Mouse (Mus musculus) thymus, postnatal 10 days (tissue): ENCODE results near the gene Fbxl17.

Experiments used
- DNase-seq, 2 experiments: peaks; one replicate each; pipeline ENCODE4 v3.0.0; 2021; ENCODE audit warnings: low spot score in 2 of 2

Gene Fbxl17

DNA sequence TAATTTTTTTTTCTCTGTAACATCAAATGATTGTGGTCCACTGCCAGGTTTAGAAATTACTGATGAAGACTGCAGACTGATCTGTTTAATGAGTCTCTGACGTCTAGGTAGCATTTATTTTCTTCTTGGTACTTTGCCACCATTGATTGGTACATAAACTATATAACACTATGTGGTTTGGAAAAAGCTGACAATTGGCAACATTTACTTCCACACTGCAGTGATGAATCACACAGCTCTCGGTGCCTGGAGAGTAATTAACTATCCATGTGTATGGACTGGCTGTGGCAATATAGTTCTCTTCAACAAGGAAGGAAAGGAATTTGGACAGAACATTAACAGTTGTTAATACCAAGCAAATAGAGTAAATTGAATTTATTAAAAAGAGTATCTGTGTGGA is 404.3 kb downstream of the Fbxl17 start:
- DNase-seq: no peak

DNA sequence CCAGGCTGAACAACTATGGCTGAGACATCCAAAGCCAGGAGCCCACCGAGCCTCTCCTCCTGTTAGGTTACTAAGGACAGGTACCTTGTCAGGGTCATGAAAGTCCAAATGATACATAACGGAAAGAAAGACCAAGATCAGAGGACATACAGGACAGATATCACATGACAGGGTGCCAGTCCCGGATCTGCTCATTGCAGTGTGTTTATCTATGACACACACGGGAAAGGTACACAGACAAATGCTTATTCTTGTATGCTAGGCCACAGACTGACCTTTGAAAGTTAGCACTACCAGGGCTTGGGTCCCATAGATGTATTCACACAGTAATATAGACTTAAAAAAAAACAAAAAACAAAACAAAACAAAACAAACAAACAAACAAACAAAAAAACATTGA is 404.8 kb downstream of the Fbxl17 start:
- no peak for DNase-seq

DNA sequence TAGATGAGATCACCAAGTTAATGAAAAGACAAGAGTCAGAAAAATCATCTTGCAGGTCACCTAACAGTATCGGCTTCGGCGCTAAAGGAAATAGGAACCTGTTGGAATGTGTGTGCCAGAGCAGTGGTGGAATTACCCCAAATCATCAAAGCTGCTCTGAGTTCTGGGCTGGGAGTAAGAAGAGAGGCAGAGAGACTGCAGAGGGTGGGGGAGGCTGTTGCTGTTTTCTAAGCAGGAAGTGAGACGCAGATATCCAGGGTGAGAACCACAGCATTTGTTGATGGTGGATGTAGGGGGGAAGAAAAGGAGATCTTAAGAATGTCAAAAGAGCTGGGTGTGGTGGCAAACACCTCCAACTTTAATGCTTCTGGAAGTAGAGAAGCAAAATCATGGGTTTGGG is 406.6 kb downstream of the Fbxl17 start:
- no peak for DNase-seq

DNA sequence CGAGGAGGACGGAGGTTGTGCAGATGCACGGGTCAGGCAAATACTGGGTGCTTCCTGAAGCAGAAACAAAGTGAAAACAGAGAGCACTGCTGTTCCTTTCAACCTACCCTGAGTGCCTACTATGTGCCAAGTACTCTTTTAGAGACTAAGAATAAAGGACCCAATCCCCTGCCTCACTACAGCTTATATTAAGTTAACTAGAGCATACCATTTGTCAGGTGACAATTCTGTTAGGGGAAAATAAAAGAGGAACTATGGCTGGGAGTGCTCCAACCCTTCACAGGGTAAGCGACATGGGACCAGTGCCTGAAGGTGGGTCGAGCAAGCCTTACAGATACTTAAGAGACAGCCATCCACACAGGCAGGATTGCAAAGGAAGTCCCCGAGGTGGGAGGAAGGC is 407.0 kb downstream of the Fbxl17 start:
- DNase-seq: no peak

DNA sequence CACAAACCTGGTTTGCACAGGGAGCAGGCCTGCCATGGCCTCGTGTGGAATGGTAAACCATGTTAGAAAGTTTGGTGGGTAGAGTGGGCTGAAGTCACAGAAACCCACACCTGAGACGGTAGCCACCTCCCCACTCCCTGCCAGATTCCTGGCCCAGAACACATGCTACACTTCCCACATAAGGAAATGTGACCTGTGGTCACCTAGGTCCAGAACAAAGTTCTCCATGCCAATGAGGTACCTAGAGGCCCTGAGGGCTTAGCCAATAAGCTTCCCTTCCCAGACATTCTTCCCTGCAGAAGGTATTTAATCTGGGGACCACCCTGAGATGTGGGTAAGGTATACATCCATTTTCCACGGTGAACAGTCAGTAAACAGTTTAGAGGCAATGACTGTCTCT is 409.7 kb downstream of the Fbxl17 start:
- DNase-seq: no peak

DNA sequence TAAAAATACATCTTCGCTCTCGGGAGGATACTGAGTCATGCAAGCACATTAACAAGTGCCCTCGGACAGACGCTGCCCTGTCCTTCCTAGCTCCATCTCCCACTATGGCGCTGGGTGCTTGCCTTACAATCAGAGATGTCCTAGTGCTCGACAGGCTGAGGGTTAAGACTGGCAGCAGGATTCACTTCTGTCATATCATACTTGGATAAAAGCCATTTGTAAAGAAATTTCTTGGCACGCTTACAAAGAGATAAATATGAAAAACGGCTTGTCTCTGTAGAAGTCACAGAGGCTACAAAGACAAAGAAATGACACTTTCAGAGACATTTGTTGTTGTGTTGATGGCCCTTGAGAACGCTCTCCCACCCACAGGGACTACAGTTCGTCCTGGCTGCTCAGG is 412.6 kb downstream of the Fbxl17 start:
- DNase-seq: no peak

DNA sequence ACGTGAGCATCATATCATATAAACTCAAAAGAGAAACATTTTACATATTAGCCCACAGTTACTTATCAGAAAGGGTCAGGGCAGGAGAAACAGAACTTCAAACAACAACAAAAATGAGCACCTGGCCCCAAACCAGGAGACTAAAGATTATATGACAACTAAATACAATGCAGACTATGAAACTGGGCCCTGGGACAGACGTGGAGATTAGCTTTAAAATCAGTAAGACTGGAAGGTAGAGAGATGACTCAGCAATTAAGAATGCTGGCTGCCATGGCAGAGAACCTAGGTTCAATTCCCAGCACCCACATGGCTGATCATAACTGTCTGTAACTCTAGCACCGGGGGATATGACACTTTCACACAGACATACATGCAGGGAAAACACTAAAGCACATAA is 413.3 kb downstream of the Fbxl17 start:
- no peak for DNase-seq

DNA sequence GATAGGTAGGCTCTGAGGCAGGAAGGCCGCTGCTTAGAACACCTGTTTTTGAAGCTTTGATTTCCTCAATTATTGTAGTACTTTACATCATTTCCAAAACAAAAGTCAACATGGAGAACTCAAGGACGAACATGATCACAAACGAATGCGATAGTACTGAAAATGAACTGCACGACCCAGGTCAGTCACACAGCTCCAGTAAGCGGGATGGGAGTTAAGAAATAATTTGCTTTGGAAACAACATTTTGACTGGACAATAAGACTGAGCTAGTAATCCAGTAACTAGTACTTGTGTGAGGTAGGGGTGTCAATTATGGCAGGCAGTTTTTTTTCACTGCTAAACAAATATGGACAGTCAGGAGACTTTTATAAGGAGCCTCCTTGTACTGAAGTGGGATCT is 414.6 kb downstream of the Fbxl17 start:
- no peak for DNase-seq

DNA sequence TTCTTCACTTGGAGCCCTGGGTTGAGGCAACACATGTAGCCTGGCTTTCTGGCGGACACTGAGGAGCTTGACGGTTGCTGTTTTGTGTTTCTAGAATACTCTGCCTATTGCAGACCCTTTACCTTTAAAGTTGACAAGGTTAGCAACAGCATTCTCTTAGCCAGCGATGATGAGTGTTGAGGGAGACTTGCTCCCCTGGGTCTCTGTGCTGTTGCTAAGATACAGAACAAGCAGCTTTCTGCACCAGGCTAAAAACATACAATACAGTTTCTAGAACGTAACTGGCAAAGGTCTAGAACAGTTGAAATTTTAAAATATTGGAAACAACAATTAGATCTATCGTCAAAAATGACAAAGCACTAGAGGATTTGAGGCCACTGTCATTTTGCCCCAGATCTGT is 420.7 kb downstream of the Fbxl17 start:
- DNase-seq: no peak

DNA sequence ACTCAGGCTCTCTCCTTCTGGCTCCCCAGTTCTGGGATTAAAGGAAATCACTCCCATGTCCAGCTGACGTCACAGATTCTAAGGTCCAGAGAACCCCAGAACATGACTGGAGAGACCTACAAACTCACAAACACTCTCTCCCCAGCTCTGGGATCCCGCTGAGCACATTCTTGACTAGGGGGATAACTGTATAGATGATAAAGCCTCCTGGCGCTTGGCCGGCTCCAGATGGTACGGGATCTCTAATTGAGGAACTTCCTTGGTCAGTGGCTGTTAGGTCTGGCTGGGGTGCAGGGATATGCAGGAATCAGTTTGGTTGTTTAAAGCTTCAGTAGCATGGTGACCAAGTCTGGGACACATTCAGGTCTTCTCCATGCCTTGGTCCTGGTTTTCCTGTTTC is 422.3 kb downstream of the Fbxl17 start:
- DNase-seq: no peak

DNA sequence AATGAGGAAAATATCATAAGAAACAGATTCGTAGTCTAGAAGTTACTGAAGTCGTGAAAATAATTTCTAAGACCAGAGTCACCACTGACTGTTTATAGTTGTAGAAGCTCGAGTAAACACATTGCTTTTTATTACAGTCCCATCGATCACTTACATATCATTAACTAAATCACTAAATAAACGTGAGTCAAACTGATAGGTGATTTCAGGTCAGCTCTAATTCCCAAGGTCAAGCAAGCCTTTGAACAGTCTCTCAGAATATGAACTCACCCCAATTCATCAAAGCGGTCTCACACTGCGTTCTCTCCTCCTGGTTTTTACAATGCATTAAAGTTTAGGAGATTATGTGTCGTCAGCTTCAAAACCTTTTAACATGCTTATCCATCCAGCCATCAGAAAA is 423.2 kb downstream of the Fbxl17 start:
- no peak for DNase-seq

DNA sequence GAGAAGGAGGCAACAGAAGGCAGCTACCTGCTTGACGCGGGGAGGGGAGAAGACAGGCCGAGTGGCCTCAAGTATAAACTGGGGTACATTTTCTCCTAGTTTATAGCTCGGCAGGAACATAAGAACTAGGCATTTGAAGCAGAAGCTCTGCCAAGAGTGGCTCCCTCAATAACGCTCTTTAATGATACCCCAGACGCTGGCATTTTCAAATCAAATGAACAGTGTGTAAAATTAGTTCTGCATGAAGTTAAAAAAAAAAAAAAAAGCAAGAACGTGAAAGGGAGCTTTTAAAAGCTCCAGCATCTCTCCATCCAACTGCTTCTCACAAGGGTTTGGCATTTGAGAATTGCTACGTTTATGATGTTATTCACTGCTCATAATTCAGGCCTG is 423.8 kb downstream of the Fbxl17 start:
- DNase-seq: no peak

DNA sequence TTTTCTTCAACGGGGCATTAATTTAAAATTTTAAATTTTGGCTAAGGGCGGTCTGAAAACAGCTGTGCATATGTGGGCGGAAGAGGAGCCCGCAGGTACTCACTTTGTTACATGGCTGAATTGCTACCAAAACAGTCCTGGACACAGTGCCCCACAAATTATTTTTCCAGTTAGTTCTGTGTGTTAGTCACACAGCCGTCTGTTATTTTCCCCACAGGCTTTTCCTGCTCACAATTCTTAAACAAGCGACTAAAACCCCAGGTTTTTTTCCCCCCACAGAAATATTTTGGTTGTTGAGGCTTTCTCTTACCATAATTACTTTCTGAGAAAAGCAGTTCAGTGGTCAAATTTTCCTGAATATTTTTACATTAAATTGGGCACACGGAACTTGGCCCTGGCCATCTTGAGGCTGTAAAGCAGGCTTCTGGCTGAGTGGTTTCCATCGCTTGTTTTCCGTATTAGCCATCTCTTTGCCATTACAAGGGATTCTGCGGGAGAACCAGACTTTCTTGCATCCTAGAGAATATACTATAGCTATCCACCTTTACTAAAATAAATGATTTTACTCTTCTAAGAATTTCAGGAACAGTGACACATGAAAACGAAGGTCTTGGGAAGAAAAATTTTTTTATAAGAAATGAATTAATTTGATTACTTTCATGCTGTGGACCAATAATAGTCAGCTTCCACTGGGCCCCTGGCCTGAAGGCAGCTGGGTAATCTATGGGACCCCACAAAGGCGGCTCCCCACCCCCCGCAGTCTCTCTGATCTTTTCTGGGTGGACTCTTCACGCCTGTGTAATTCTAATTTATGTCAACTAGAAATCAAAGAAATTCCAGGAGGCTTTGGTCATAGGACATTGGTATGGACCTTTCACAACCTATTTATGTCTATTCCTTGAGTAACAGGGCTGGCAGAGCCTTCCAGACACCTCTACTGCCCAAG is 424.5 kb downstream of the Fbxl17 start:
- DNase-seq: no peak

DNA sequence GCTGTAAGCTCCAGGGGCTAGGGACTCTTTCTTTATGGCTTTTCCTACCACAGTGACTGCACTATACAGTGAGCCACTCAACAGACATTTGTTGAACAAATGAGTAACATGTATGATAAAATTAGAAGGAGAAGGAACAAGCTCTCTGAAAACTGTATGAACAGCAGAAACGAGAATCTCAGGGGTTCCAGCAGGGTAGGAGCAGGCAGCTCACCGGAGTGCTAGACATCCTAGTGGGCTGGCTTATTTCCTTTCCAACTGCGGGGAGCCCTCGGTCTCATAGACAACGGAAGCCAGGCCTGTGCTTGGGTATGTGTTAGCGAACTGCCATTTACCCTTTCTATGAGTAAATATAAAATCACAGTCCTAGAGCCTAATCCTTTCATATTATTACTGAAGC is 426.5 kb downstream of the Fbxl17 start:
- no peak for DNase-seq

DNA sequence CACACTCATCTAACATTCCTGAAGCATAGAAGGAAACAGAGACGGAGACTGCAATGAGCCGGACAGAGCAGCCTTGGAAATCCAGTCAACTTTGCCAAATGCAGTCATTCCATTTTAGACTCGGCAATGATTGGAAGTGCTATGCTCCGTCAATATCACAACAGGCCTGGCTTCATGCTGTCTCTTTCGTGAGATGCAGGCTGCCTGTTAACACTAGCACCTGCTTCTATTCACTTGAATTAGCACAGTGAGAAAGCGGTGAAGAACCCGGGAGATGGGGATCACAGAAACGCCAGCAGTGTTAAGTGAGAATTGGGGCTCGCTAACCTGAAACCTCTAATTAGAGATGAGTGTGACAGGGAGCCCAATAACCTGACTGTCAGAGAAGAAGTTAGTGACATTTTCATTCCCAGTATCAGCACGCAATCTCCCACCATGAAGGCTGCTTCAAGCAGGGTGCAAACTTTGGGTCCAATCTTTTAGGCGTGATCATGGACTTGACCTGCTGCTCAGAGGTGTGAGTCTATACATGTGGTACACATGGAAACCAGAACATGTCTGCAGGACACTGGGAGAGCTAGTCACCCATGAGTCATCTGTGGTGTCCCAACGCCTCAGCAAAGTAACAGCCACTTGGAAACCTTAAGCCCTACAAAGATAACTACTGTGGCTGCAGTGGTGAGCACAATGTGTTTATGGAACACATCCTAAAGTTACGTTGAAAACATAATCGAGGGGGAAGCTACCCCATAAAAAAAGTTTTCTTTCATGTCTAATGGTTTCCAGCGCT is 428.5 kb downstream of the Fbxl17 start:
- DNase-seq: no peak

DNA sequence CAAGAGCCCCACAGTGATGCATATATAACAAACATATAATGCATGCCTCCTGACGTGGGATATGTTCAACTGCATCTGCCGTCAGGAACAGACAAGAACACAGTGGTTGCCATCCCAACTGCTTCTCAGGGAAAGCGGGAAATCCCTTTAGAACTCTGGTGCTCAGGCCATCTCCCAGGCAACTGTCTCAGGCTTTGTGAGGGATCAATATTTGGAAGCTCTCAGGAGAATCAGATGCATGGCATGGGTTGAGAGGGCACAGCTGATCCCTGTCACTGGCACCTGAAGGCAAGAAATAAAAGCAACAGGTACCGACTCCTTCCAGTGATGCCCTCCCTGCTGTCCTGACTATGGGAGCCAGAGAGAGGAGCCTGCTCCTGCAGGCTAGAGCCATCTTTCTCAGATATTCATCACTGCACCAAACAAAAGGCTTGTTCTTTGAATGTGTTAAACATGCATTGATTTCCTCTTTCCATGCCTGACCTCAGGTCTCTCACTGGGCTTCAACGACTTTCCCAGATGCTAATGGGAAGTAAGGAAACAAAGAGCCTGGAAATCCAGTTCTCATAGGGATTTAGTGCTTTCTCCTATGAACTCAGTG is 429.6 kb downstream of the Fbxl17 start:
- no peak for DNase-seq

DNA sequence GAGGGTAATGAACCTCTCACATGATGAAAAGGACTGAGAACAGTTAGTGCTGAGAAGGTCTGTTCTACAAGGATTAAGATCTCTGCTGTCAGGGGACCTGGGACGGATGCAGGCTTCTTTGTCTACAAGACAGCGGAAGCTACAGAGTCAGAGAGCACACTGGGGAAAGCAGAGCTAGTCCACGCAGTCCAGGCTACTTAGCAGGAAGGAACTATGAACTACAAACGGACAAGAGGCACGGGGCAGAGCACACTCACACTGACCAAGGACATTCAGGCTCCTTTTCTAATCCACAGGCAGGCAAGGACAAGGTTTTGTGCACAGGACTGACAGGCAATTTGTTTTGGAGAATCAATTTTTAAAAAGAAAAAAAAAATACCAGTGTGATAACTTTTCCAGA is 437.0 kb downstream of the Fbxl17 start:
- no peak for DNase-seq

DNA sequence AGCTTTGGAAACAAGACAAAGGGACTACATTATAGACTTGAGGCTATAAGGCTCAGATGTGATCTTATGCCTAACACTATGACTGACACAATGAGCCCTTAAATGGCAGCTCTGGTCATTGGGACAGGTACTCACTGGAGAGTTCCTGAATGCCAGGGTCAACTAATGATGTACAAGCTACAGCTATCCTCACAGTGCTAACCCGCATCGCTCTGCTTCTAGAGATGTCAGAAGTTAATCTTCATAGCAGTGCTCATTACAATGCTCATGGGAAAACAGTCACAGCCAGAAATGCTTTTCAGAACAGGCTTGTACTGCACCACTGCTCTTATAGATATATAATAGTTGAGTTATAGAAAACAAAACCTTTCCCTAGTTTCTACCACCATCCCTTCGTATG is 438.0 kb downstream of the Fbxl17 start:
- DNase-seq: no peak

DNA sequence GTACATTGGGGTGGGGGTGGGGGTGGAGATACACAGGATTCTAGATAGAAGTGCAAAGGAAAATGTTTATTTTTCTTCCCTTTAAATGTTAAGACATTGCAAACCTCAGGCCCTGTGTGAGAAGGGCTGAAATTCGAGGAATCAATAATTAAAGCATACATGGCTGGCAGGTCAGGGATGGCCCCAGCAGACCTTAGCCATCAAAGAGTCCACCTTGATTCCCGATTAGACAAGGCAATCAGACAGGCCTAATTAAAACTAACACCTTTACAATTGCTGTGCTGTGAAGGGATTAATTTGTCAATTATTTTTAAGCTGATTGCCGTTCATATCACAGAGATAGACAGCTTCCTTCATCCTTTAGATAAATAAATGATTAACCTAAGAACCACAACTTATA is 439.0 kb downstream of the Fbxl17 start:
- DNase-seq: no peak

DNA sequence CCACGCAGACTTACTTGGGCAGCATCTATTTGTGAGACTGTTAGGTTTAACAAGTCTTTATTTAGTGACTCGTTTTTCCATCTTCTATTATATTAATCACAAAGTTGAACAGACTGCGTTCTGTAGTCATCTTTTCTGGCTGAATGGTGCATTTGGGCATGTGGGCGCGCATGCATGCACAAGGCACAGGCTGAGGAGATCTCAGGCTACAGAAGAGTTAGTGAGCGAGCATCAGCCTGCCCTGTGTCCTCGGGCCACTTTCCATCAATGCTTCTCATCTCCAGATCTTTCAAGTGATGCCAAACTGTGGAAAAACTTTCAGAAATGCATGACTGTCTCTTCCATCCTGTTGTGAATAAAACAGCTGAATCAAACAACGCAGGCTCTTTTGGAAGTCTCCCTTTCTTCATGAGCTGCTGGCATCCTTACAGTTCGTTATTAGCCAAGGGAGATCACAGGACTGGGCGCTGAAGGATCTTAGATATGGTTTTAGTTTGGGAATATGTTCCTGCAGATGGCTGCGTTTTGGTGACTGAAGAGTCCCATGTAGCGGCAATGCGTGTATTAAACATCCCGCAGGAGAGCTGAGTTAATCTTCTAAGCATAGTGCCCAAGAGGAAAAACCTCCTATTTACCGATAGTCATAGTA is 442.0 kb downstream of the Fbxl17 start:
- DNase-seq: no peak

DNA sequence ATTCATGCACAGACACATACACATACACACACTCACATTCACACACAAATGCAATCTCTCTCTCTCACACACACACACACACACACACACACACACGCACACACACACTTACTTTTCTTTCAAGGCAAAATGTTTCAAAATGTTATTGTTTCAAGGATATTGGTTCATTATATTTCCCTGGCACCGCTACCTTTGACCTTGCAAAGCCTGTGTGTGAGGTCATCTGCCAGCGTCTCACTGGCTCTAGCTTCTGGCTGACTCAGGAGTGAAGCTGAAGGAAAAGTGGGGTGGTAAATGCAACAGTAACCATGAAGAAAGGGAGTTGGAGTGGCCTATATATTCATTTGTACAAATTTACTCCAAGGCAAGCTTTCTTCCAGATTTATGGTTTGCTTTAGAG is 442.8 kb downstream of the Fbxl17 start:
- DNase-seq: no peak

DNA sequence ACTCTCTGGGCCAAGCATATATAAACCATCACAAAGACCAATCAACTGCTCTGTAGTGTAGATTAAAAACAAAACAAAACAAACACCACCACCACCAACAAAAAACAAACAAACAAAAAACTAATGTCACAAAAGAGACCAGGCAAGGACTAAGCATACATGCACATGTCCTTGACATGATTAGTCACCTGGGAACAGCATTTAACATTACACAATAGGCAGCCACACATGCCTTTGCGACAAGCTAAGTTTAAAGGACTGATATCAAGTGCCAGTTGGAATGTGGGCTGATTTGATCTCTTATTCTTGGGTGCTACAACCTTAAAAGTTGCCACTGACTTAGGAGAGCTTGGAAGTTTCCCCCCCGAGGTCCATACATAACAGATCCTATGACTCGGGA is 446.5 kb downstream of the Fbxl17 start:
- no peak for DNase-seq
